Mouse (Mus musculus): ENCODE results near the gene Mfap5. TPM values are rescaled to one million over a fixed set of nuclear protein-coding genes. Genes with fewer than 3 reads are reported as not detected.
"Not testable (repeated sequence)": the region's sequence is repeated elsewhere in the genome, so short reads cannot be mapped to it uniquely, and the experiment has no call there.

The Mfap5 gene
- polyA plus RNA-seq, 1 experiment from 2014 or later = 2.8 TPM

- Histone ChIP-seq H3K9me3 (no peaks in the 10 kb centered on the region), H3K4me1 (replicated peaks) (no peaks in the 10 kb centered on the region), H3K9ac (no peak overlapping the region), H3K27ac (replicated peaks) (no peak overlapping the region), H3K36me3 (no peaks in the 10 kb centered on the region), H3K27me3 (no peaks in the 10 kb centered on the region), H3K4me3 (no peak overlapping the region), H3K4me2 (no peak overlapping the region)
- no peak for ATAC-seq (ENCODE audit: low FRiP score, low read depth)
- 72% methylated on average over 8 of the region's 8 CpGs for WGBS
Measured at GRCm38 (mm10) chr6:122570695-122571616, 65.3 kb downstream of the Mfap5 start.

GRCm38 (mm10) chr6:122571617-122571959, 65.9 kb downstream of the Mfap5 start:
- 87% methylated on average over 3 of the region's 3 CpGs for WGBS
- no peaks in the 10 kb centered on the region for H3K36me3 ChIP-seq
- no peak overlapping the region for H3K4me2 ChIP-seq
- no peak overlapping the region for H3K27ac ChIP-seq (replicated peaks)
- no peak overlapping the region for H3K4me3 ChIP-seq
- no peaks in the 10 kb centered on the region for H3K9me3 ChIP-seq
- no peak for ATAC-seq (ENCODE audit: low FRiP score, low read depth)
- H3K4me1 ChIP-seq (replicated peaks) = no peaks in the 10 kb centered on the region
- H3K9ac ChIP-seq = no peak overlapping the region
- no peaks in the 10 kb centered on the region for H3K27me3 ChIP-seq

GRCm38 (mm10) chr6:122575037-122575436, 69.4 kb downstream of the Mfap5 start:
- H3K9me3 ChIP-seq; ATAC-seq (ENCODE audit: low FRiP score, low read depth); H3K4me3 ChIP-seq; H3K9ac ChIP-seq; H3K4me1 ChIP-seq (replicated peaks); H3K4me2 ChIP-seq; H3K27me3 ChIP-seq; H3K36me3 ChIP-seq; H3K27ac ChIP-seq (replicated peaks): not testable (repeated sequence)
- 87% methylated on average over 1 of the region's 1 CpGs for WGBS

GRCm38 (mm10) chr6:122577030-122577429, 71.4 kb downstream of the Mfap5 start:
- Histone ChIP-seq H3K27ac (replicated peaks) (no peak overlapping the region), H3K4me3 (no peak overlapping the region), H3K9me3 (no peaks in the 10 kb centered on the region), H3K27me3 (no peaks in the 10 kb centered on the region), H3K9ac (no peak overlapping the region), H3K4me1 (replicated peaks) (no peaks in the 10 kb centered on the region), H3K36me3 (no peaks in the 10 kb centered on the region), H3K4me2 (no peak overlapping the region)
- no peak for ATAC-seq (ENCODE audit: low FRiP score, low read depth)
- 86% methylated on average over 3 of the region's 3 CpGs for WGBS

Other genes with a start within 250 kb of the Mfap5 start
- 0.66 and 0.75 TPM in 2 replicates for gene Klrg1, start 223.0 kb upstream of the Mfap5 start, polyA plus RNA-seq (2015; fragmentation: Nextera tagmentation; extraction: Ambion mirVana)
- 46.7 and 51.3 TPM in 2 replicates for gene M6pr, start 197.1 kb upstream of the Mfap5 start, polyA plus RNA-seq (2015; fragmentation: Nextera tagmentation; extraction: Ambion mirVana)
- 26.4 and 30.6 TPM in 2 replicates for gene Phc1, start 165.3 kb upstream of the Mfap5 start, polyA plus RNA-seq (2015; fragmentation: Nextera tagmentation; extraction: Ambion mirVana)
- 106 and 111 TPM in 2 replicates for gene Rimklb, start 7.1 kb upstream of the Mfap5 start, polyA plus RNA-seq (2015; fragmentation: Nextera tagmentation; extraction: Ambion mirVana)
- 0.25 and 0.77 TPM in 2 replicates for gene Aicda, start 48.0 kb downstream of the Mfap5 start, polyA plus RNA-seq (2015; fragmentation: Nextera tagmentation; extraction: Ambion mirVana)
- 1.4 and 2.4 TPM in 2 replicates for gene Apobec1, start 96.6 kb downstream of the Mfap5 start, polyA plus RNA-seq (2015; fragmentation: Nextera tagmentation; extraction: Ambion mirVana)
- 0.06 TPM in 1 of 2 replicates, not detected in the other for gene Gdf3, start 104.2 kb downstream of the Mfap5 start, polyA plus RNA-seq (2015; fragmentation: Nextera tagmentation; extraction: Ambion mirVana)
- gene Dppa3, start 120.6 kb downstream of the Mfap5 start, polyA plus RNA-seq (2015; fragmentation: Nextera tagmentation; extraction: Ambion mirVana) = not detected in 2 replicates
- 0.09 and 0.25 TPM in 2 replicates for gene Nanog, start 201.6 kb downstream of the Mfap5 start, polyA plus RNA-seq (2015; fragmentation: Nextera tagmentation; extraction: Ambion mirVana)